Mouse (Mus musculus) ES-CJ7 (cell line): ENCODE measurements around the gene Parva.

Experiments
- DNase-seq: peaks from one replicate; pipeline ENCODE4 v3.0.0; 2011; ENCODE audit warnings: low read depth, low spot score

Gene Parva

GRCm38 (mm10) chr7:112426811-112427210 is 494 bp upstream of the Parva start:
- DNase-seq: no peak

GRCm38 (mm10) chr7:112428158-112428535 is 842 bp downstream of the Parva start:
- peak; percentile 30 for DNase-seq

- no peak for DNase-seq
Observed at GRCm38 (mm10) chr7:112439846-112440245, 12.5 kb downstream of the Parva start.

GRCm38 (mm10) chr7:112444152-112444984 is 17.1 kb downstream of the Parva start:
- peak; percentile 14 for DNase-seq

GRCm38 (mm10) chr7:112444985-112445367 is 17.7 kb downstream of the Parva start:
- DNase-seq: no peak

- no peak for DNase-seq
Observed at GRCm38 (mm10) chr7:112446498-112446897, 19.2 kb downstream of the Parva start.

- no peak for DNase-seq
Observed at GRCm38 (mm10) chr7:112449954-112450700, 22.8 kb downstream of the Parva start.

- DNase-seq: peak; percentile 38
Observed at GRCm38 (mm10) chr7:112452471-112452870, 25.2 kb downstream of the Parva start.

- peak; percentile 55 for DNase-seq
Observed at GRCm38 (mm10) chr7:112453805-112454214, 26.5 kb downstream of the Parva start.

GRCm38 (mm10) chr7:112454380-112454779 is 27.1 kb downstream of the Parva start:
- DNase-seq: no peak

GRCm38 (mm10) chr7:112454951-112455350 is 27.6 kb downstream of the Parva start:
- no peak for DNase-seq

GRCm38 (mm10) chr7:112455566-112456110 is 28.3 kb downstream of the Parva start:
- DNase-seq: no peak

- no peak for DNase-seq
Observed at GRCm38 (mm10) chr7:112457373-112457772, 30.1 kb downstream of the Parva start.

- DNase-seq: no peak
Observed at GRCm38 (mm10) chr7:112457920-112458319, 30.6 kb downstream of the Parva start.

- DNase-seq: no peak
Observed at GRCm38 (mm10) chr7:112458440-112458839, 31.1 kb downstream of the Parva start.

GRCm38 (mm10) chr7:112463074-112463473 is 35.8 kb downstream of the Parva start:
- no peak for DNase-seq

GRCm38 (mm10) chr7:112465920-112466319 is 38.6 kb downstream of the Parva start:
- no peak for DNase-seq

- no peak for DNase-seq
Observed at GRCm38 (mm10) chr7:112466786-112467185, 39.5 kb downstream of the Parva start.

GRCm38 (mm10) chr7:112467687-112468111 is 40.4 kb downstream of the Parva start:
- DNase-seq: no peak

- DNase-seq: peak; percentile 41
Observed at GRCm38 (mm10) chr7:112469817-112470216, 42.5 kb downstream of the Parva start.

- no peak for DNase-seq
Observed at GRCm38 (mm10) chr7:112471316-112471715, 44.0 kb downstream of the Parva start.

GRCm38 (mm10) chr7:112472024-112472707 is 44.9 kb downstream of the Parva start:
- DNase-seq: no peak
